Mouse (Mus musculus) layer of hippocampus, postnatal 10 days (tissue): Measurements from ENCODE around the gene Olfr1465. TPM values are rescaled to one million over a fixed set of nuclear protein-coding genes. Genes with fewer than 3 reads are reported as not detected.

ENCODE experiments used
- DNase-seq, 2 experiments: peaks; one replicate each; pipeline ENCODE4 v3.0.0; 2021; ENCODE audit warnings: low spot score in 2 of 2
- long read RNA-seq: library from polyadenylated mRNA; stranded (forward); transcript quantifications from one replicate; pipeline ENCODE4 v2.0.0, GENCODE M21; 2023
- total RNA-seq, 2 experiments: library from RNA; stranded (reverse); gene quantifications; 2 replicates each; pipeline ENCODE4 v1.2.3; 2021

Gene Olfr1465
- total RNA-seq = not detected
- long read RNA-seq = 0 reads

DNA sequence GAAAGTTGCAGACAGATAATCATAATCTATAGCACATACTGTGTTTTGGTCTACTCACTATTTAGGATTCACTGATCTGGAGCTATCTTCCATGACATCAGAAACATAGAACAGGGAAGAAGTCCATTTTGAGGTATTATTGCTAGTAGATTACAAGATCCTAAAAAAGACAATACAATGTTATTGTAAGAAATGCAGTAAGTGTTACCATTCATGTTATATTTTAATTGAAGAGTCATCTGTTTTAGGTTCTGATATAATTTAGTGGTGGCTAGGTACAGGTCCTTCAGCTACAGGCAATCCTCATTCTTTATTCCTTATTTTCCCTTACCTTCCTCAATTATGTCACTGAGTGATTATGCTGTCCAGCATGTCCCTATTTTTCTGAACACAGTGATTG is at the start of gene Olfr1465:
Gene Olfr1465, minus strand, starts transcription at position 101 of the 400 bp plus-strand sequence.
- no peak for DNase-seq

DNA sequence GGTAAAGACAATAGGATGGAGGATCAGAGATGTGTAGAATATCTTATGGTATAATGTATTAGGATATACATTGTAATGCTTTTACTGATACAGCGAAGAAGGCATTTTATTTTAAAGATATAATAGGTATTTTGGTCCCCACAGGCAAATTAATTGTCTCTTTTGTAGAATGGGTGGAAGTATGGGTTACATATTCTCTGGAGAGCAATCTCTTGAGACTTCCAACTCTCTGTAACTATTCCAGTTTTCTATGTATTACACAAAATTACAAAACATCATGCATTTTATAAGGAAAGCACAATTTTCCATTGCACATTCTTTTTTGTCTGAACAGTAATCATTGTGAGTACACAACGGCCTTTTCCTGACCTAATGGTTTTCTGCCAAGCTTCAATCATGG is 46.6 kb upstream of the Olfr1465 start, which contains the start of gene Olfr1467:
Gene Olfr1467, plus strand, starts transcription at position 301 of the 400 bp plus-strand sequence.
- no peak for DNase-seq

DNA sequence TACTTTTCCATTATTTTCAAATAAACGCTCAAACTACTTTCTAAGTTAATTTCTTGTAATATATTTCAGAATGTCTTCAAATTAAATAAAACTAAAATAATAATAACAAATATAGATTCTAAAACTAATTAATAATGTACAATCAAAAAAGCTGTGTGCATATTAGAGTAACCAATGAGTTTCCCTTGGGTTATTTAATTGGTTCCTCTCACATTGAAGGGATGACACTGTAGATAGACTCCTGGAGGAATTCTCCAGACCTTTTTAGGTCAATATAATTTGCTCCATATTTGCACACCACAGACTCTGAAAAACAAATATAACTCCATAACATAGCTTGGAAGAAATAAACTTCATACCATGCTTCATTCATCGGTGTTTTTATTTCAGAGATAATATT is 23.2 kb upstream of the Olfr1465 start, which contains the start of gene Olfr1466:
Gene Olfr1466, plus strand, starts transcription at position 301 of the 400 bp plus-strand sequence.
- DNase-seq = no peak

Other genes with a start within 250 kb of the Olfr1465 start
- gene Olfr1457, start 217.7 kb downstream of the Olfr1465 start, total RNA-seq = not detected
- gene Olfr1458, start 208.8 kb downstream of the Olfr1465 start, total RNA-seq = not detected
- gene Olfr1459, start 166.0 kb downstream of the Olfr1465 start, total RNA-seq = under 1 TPM; 0.22 to 0.23 TPM
- gene Olfr1461, start 152.5 kb downstream of the Olfr1465 start, total RNA-seq = not detected
- not detected for gene Olfr1462, start 129.8 kb downstream of the Olfr1465 start, total RNA-seq
- not detected for gene Olfr1463, start 84.2 kb downstream of the Olfr1465 start, total RNA-seq
- not detected for gene Olfr1466, start 23.3 kb upstream of the Olfr1465 start, total RNA-seq
- not detected for gene Olfr1467, start 46.7 kb upstream of the Olfr1465 start, total RNA-seq
- not detected for gene Olfr1469, start 92.3 kb upstream of the Olfr1465 start, total RNA-seq
- gene Olfr1471, start 127.9 kb upstream of the Olfr1465 start, total RNA-seq = not detected
- not detected for gene Olfr1472, start 140.5 kb upstream of the Olfr1465 start, total RNA-seq
- gene Olfr1474, start 154.0 kb upstream of the Olfr1465 start, total RNA-seq = not detected
- gene Olfr1475, start 164.7 kb upstream of the Olfr1465 start, total RNA-seq = not detected
- gene Olfr1477, start 185.0 kb upstream of the Olfr1465 start, total RNA-seq = not detected
- gene Olfr1480, start 212.4 kb upstream of the Olfr1465 start, total RNA-seq = not detected